Mouse (Mus musculus): ENCODE results near the gene H2-Q7.
"Not testable (repeated sequence)": the region's sequence is repeated elsewhere in the genome, so short reads cannot be mapped to it uniquely, and the experiment has no call there.

Gene H2-Q7

DNA sequence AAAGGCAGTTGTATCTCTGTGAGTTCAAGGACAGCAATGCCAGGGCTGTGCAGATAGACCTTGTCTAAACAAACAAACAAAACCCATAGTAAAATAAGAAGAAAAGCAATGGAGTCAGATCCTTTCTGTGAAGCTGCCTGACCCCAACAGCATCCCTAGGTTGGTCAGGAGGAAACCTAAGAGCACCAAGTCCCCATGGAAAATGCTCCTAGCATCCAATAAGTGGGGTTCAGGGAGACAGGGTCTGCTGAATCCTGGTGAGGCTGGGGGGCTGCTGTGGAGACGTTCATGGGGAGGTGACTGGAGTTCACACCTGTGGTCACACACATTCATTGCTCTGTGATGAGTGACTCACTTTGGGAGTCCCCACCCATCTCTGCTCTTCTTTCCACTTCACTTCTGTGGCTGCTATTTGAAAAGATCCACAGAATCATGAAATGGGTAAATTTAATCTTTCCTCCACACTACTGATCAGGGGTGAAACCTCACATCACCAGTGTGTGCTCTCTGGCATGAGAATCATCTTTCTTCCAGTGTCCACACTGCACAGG is 1.5 kb upstream of the H2-Q7 start:
- not testable (repeated sequence) for DNase-seq

DNA sequence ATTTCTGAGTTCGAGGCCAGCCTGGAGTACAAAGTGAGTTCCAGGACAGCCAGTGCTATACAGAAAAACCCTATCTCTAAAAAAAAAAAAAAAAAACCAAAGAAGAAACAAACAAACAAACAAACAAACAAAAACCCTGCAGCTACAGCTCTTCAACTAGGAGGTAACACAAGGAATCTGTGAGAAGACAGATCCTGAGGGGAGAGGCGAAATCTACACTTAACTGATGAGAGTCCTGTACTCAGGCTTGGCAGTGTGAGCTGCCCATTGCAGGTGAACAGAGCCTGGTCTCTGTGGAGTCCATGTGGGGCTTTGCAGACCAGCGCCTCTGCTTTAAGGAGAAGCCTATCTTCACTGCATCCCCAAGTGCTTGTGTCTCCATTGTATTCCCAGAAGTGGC is 560 bp upstream of the H2-Q7 start:
- not testable (repeated sequence) for DNase-seq

DNA sequence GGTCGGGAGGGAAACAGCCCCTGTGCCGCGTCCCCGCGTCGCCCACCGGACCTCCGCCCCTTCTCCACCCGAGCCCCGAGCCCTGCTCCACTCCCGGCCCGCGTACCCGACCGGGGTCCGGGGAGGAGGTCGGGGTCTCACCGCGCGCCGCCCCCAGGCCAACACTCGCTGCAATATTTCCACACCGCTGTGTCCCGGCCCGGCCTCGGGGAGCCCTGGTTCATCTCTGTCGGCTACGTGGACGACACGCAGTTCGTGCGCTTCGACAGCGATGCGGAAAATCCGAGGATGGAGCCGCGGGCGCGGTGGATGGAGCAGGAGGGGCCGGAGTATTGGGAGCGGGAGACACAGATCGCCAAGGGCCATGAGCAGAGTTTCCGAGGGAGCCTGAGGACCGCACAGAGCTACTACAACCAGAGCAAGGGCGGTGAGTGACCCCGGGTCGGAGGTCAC is 366 bp downstream of the H2-Q7 start:
- DNase-seq = not testable (repeated sequence)

DNA sequence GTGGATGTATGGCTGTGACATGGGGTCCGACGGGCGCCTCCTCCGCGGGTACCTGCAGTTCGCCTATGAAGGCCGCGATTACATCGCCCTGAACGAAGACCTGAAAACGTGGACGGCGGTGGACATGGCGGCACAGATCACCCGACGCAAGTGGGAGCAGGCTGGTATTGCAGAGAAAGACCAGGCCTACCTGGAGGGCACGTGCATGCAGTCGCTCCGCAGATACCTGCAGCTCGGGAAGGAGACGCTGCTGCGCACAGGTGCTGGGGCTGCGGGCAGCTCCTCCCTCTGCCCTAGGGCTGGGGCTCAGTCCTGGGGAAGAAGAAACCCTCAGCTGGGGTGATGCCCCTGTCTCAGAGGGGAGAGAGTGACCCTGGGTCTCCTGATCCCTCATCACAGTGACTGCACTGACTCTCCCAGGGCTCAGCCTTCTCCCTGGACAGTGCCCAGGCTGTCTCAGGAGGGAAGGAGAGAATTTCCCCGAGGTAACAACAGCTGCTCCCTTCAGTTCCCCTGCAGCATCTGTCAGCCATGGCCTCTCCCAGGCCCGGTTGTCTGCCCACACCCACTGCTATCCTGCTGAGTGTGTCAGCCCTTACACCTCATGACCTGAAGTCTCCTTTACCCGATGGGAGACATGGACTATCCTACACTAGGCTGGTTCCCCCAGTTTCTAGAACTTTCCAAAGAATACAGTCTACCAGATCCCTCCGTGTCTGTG is 1.1 kb downstream of the H2-Q7 start:
- DNase-seq = not testable (repeated sequence)

DNA sequence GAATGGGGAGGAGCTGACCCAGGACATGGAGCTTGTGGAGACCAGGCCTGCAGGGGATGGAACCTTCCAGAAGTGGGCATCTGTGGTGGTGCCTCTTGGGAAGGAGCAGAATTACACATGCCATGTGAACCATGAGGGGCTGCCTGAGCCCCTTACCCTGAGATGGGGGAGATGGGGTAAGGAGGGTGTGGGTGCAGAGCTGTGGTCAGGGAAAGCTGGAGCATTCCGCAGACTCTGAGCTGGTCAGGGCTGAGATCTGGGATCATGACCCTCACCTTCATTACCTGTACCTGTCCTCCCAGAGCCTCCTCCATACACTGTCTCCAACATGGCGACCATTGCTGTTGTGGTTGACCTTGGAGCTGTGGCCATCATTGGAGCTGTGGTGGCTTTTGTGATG is 3.4 kb downstream of the H2-Q7 start:
- not testable (repeated sequence) for DNase-seq

DNA sequence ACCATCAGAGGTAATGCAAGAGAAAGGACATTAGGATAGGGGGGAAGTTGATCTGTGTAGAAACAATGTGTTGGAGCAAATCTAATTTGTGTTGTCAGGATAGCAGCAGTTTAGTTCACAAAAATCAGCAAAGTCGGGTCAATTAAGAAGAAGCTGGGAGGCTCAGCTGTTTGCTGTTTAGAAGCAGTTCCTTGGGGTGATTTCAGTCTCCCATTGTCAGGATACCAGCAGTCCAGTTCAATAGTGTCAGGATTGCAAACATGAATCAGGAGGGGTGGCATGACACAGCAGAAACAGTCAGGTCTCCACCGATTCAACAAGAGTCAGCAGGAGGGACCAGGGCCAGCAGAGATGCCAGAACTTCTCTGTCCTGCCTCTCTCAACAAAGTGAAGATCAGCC is 5.6 kb downstream of the H2-Q7 start:
- not testable (repeated sequence) for DNase-seq

DNA sequence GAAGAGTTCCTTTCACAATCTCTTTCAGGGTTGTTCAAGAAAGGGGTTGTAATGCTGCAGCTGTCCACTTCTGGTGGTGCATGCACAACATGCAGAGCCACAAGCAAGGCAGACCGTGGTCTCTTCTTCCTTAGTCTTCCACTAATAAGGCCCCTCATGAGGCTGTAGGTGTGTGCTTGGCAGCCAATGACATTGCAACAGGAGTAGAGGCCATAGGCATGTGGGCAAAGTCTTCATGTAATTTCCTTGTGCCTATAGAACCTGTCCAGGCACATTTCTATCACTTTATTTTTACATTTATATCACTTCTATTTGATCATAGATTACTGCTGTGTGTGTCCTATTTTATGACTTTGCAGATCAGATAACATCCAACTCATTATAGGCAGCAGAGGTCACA is 19.3 kb downstream of the H2-Q7 start:
- not testable (repeated sequence) for DNase-seq

DNA sequence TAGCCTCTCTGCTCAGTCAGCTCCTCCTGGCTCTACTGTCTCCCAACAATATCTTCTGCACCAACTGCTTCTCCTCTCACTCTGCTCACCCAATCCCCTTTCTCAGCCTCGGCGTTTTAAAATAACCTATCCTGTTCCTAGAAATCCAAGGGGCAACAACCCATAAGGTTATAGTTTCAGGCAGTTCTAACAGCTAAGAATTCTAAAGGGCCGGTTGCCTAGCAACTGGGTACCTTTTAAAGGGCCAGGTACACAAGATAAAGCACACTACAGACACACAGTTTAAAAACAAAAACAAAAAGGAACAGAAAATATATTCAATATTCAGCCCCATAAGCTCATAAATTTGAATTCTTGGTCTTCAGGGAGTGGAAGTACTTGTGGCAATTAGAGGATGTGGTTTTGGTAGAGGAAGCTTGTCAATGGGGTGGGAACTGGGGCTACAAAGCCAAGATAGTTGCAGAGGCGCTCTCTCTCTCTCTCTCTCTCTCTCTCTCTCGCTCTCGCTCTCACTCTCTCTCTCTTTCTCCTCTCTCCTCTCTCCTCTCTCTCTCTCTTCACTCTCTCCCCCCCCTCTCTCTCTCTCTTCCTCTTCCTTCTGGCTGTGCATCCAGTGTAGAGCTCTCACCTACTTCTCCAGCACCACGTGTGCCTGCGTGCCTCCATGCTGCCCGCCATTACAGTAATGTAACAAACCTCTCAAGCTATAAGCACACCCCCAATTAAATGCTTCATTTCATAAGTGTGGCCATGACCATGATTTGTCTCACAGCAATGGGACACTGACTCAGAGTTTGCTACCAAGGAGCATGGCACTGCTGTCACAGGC is 21.8 kb downstream of the H2-Q7 start:
- not testable (repeated sequence) for DNase-seq

DNA sequence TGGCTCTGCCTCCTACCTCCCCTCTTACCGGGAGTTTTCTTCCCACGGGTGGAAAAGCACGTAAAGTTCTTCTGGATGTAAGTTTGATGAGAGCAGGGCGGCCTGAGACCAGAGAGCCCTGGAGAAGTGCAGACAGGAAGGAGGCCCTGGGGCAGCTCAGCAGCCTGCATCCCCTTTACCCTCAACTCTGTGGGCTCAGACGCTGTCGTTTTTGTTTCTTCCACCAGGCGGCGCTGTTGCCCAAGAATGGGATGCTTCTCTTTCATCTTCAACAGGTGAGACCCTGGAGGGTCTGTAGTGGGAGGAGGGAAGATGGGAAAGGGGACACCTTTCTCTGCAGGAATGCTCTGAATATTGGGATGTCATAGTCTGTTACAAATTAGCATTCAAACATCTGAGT is 26.7 kb downstream of the H2-Q7 start:
- not testable (repeated sequence) for DNase-seq

DNA sequence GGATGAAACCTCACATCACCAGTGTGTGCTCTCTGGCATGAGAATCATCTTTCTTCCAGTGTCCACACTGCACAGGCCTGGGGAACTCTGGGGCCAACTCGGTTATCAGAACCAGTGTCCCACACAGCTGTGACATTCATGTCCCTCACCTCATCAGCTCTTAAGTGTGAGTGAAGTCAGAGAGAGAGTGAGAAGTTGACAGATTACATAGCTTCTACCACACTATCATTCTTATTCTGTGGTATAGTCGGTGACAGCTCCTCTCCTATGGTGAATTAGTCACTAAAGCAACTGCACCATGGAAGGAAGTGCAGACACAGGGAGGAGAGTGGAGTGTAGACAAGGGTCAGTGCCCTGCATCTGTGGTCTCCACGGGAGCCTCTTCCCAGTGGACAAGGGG is 30.0 kb downstream of the H2-Q7 start:
- DNase-seq = not testable (repeated sequence)

DNA sequence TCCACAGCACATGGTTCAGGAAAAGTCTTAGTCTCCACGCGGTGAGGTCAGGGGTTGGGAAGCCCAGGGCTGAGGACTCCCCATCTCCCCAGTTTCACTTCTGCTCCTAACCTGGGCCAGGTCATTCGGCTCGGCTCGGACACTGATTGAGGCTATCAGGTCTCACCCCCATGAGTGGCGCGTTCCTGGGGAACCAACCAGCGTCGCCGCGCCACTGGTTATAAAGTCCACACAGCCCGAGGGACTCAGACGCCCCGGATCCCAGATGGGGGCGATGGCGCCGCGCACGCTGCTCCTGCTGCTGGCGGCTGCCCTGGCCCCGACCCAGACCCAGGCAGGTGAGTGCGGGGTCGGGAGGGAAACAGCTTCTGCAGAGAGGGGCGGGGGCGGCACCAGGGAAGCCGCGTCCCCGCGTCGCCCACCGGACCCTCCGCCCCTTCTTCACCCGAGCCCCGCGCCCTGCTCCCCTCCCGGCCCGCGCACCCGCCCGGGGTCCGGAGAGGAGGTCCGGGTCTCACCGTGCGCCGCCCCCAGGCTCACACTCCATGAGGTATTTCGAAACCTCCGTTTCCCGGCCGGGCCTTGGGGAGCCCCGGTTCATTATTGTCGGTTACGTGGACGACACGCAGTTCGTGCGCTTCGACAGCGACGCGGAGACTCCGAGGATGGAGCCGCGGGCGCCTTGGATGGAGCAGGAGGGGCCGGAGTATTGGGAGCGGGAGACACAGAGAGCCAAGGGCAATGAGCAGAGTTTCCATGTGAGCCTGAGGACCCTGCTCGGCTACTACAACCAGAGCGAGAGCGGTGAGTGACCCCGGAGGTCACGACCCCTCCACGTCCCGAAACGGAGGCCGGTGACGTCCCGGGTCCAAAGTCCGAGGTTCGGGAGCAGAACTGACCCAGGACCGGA is 31.1 kb downstream of the H2-Q7 start, which contains the start of gene H2-Q10:
TSS of gene H2-Q10 (plus strand) at position 248 of the 910 bp plus-strand sequence.
- DNase-seq = peak; percentile 30 to 42

DNA sequence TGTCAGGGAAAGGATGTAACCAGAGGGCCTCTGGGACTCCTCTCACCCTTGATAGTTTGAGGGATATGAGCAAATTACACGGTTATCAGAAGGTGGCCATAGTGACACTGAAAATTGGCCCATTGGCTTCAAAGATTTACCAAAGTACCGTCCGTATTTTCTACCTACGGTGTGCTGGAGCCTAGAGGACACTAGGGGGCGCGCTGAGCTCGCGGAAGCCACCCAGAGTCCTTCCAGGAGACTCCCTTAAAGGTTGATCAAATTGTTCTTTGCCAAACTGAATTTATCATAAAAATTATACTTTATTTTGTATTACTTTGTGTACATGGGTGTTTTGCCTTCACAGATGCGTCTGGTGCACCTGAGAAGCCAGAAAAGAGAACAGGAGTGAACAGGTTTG is 45.1 kb downstream of the H2-Q7 start:
- DNase-seq = peak; percentile 12 to 56

DNA sequence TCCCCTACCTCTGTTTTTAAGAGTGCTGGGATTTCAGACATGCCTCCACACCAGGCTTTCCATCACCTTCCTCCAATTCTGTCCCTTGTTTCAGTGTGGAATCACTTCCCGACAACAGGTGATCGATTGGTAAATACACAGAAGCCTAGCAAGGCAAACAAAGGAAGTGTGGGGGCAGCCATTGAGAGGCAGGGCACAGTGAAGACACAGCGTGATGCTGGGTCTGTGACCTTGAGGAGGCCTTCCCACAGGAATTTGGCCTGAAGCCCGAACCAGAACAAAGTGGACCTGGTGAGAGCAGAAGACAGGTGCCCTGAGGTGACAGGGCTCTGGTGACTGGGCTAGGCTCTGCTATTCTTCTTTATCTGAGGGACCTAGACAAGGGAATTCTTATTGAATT is 46.7 kb downstream of the H2-Q7 start:
- DNase-seq = no peak

DNA sequence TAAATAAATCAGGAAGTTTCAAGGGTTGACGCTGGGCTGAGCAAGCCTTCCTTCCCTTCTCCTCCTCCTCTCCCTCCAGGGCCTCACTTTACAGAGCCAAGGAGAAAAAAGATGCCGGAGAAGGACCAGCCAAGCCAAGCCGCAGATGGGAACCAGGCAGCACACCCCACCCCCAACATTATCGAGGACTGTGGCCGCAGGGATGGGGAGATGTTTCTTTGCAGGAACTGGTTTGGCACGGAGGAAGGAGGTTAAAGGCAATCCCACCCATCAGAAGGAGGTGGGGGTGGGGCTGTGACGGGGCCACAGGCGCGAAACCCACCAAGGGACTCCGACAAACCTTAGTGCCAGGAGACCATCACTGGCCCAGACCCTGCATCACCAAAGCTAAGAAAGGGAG is 47.8 kb downstream of the H2-Q7 start:
- DNase-seq = no peak

DNA sequence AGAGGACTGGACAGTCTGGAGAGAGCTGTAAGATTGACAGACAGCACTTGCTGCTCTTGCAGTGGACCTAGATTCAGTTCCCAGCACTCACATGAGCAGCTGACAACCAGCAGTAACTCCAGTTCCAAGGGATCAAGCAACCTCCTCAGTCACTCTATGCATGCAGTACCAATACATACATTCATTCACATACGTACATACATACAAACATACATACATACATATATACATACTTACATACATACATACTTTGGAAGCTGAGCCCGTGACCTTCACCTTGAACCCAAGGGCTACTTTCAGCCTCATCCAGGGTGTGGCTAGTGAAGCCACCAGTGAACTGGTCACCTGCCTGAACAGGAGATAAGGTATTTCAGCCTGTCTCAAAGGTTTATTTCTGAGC is 49.1 kb downstream of the H2-Q7 start:
- DNase-seq = no peak

DNA sequence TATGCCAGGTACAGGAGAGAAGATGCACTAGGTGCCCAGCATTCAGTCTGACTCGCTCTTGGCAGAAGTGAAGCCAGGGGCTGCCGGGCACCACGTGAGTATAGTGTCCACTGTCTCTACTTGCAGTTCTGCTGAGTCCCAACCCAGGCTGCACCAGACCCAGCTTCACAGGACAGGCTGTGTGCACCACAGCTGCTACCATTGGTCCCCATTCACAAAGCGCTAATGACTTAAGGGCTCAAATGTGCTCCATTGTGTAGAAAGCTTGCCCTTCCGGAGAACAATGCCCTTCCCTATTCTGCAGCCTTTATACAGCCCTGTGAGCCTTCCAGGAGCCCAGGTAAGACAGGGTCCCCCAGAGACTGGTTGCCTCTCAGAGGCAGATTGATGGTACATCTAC is 51.4 kb downstream of the H2-Q7 start:
- DNase-seq = no peak
